Mouse (Mus musculus): ENCODE data around the gene Kcnk18. TPM values are rescaled to one million over a fixed set of nuclear protein-coding genes. Genes with fewer than 3 reads are reported as not detected.

Kcnk18 gene
- total RNA-seq (2021), result not detected

DNA sequence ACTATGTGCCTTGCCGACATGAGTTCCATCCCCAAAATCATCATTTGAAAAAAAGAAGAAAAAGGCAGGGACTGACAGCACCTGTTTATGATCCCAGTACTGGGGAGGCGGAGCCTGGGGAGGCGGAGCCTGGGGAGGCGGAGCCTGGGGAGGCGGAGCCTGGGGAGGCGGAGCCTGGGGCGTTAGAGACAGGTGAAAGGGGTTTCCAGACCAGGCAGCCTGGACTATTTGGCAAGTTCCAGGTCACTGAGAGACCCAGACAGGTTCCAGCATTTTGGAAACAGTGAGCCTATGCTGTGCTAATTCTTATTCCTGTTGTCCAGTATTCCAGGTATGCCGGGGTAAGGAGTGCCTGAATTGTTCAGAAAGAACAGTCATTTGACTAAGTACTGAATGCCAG, at the start of gene Kcnk18:
Kcnk18 (plus strand) TSS at position 224 of the 400 bp plus-strand sequence.
- intact Hi-C loops (cut with DNase I), result no loop called here
- no peak for DNase-seq

DNA sequence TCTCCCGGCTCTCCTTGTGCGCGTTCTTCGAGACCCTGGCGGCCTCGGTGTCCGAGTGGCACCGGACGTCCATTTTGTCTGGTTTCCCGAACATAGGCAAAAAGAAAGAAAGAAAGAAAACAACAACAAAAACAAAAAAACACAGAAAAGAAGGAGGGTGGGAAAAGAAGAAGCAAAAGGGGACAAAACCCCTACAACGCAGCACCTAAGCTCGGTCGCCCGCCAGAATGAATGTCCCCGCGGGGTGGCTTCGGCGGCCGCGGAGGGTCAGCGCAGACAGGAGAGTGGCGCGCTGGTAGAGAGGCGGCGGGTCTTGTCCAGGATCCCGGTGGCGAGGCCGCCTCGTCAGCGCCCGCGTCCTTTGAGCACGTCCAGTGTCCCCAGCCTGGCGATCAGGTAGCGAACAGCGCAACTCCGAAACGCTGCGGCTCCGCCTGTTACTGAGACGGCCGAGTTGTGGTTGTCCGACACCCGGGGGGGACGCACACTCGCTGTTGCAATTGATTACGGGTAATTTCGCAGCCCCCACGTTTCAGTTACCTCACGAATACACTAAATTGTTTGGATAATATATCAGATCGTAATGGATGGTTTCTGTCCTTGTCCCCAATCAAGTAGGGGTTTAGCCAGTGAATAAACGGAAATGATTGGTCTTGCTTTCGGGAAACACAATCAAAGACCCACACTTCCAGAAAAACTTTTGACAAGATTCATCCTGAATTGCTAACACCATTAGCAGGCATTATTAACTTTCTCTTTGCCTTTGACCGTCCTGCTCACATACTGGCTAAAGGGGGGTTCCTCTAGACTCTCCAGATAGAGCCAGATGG, 48.9 kb upstream of the Kcnk18 start, which contains the start of gene Vax1:
Vax1 (minus strand) TSS at position 121 of the 830 bp plus-strand sequence.
- no peak for DNase-seq
- intact Hi-C loops (cut with DNase I), result loop anchor here (5.0 kb wide), 1 partner anchor 287 kb away; the partner anchor contains the start of gene Emx2

- no peak for DNase-seq
- intact Hi-C loops (cut with DNase I), result loop anchor here (5.0 kb wide), 1 partner anchor 287 kb away; the partner anchor contains the start of gene Emx2
Observed at GRCm38 (mm10) chr19:59170766-59171095, 48.3 kb upstream of the Kcnk18 start.

DNA sequence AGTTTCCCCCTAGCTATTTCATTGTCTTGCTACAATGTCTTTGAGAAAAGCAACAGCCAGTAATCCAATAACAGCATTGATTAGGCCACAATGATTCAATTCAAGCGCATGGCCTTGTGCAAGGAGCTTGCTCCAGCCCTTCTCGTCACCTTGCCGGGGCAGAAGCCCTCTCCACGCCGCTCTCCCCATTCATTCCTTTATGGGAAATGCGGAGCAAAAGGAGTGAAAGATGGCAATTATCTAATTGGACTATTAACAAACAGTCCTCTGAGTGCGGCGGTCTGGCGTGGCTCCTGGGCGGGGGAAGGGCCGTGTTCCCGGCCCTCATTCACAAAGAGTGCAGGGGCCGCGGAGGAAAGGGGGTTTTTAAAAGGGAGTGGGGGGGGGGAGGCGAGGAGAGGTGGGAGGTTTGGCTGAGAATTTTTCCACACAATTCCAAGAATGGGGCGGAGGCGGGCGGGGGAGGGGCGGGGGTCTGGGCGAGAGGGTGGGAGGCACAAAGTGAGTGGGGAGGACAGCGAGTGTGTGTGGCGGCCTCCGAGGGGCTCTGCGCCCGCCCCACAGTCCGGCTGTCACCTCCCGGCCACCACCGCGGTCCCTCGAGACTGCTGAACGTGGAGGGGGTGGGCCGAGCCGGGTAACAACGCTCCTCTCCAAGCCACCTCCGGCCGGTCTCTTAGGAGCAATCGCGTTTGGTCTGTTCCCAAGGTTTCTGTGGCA, 47.7 kb upstream of the Kcnk18 start:
- DNase-seq, result no peak
- intact Hi-C loops (cut with DNase I), result loop anchor here (5.0 kb wide), 1 partner anchor 286 kb away; the partner anchor contains the start of gene Emx2

DNA sequence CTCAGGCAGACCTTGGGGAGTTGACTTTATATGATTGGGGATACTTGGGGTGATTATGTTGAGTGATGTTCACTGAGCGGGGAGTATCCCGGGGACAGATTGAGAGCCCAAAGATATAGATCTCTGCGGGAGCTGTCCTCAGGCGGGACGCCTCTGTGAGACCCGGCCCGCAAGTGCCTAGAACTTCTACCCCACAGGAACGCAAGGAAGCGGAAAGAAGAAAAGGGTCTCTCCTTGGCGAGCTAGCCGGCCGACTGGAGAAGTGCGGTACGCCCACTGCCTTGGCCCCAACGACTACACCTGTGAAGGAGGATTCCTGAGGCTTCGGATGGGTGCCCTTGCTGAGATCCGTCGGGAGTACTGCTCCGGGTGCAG, 47.2 kb upstream of the Kcnk18 start:
- intact Hi-C loops (cut with DNase I), result loop anchor here (5.0 kb wide), 1 partner anchor 285 kb away; the partner anchor contains the start of gene Emx2
- no peak for DNase-seq

- DNase-seq, result no peak
- intact Hi-C loops (cut with DNase I), result loop anchor here (5.0 kb wide), 1 partner anchor 285 kb away; the partner anchor contains the start of gene Emx2
Observed at GRCm38 (mm10) chr19:59172781-59173180, 46.2 kb upstream of the Kcnk18 start.

GRCm38 (mm10) chr19:59173341-59174015, 45.5 kb upstream of the Kcnk18 start:
- no peak for DNase-seq
- intact Hi-C loops (cut with DNase I), result loop anchor here (5.0 kb wide), 1 partner anchor 284 kb away; the partner anchor contains the start of gene Emx2

DNA sequence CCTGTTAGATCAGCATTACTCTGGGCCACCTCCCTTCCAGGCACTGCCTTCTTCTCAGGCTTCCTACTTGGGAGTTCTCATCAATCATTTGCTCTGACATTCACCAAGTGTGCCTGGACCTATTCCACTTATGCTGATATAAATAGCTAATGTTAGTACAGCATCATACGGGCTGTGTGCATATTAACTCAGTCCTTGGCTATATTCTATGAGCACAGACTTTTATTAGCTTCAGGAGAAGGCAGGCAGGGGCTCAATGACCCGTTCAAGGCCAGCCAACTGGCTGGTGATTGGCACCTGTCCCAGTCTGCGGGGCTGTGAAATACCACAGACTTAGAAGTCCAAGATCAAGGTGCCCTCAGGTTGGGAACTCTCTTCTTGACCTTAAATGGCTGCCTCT, 35.0 kb upstream of the Kcnk18 start:
- no peak for DNase-seq
- intact Hi-C loops (cut with DNase I), result no loop called here

- no peak for DNase-seq
- intact Hi-C loops (cut with DNase I), result no loop called here
Observed at GRCm38 (mm10) chr19:59188981-59189380, 30.0 kb upstream of the Kcnk18 start.

- intact Hi-C loops (cut with DNase I), result no loop called here
- DNase-seq, result no peak
Observed at GRCm38 (mm10) chr19:59190431-59191122, 28.4 kb upstream of the Kcnk18 start.

GRCm38 (mm10) chr19:59191123-59191505, 27.9 kb upstream of the Kcnk18 start:
- no peak for DNase-seq
- intact Hi-C loops (cut with DNase I), result no loop called here

- intact Hi-C loops (cut with DNase I), result no loop called here
Observed at GRCm38 (mm10) chr19:59192491-59192890, 26.5 kb upstream of the Kcnk18 start.

GRCm38 (mm10) chr19:59193456-59193855, 25.6 kb upstream of the Kcnk18 start:
- no peak for DNase-seq
- intact Hi-C loops (cut with DNase I), result no loop called here

More at GRCm38 (mm10) chr19:59192491-59192890, 26.5 kb upstream of the Kcnk18 start:
- DNase-seq, result no peak

- no peak for DNase-seq
- intact Hi-C loops (cut with DNase I), result no loop called here
Observed at GRCm38 (mm10) chr19:59193986-59194820, 24.8 kb upstream of the Kcnk18 start.

- intact Hi-C loops (cut with DNase I), result loop anchor here (5.0 kb wide), 2 partner anchors 388 to 433 kb away; no protein-coding TSS in a partner anchor
- no peak for DNase-seq
Observed at GRCm38 (mm10) chr19:59195181-59195770, 23.7 kb upstream of the Kcnk18 start.

- peak in 1 of 2 experiments; percentile 29 for DNase-seq
- intact Hi-C loops (cut with DNase I), result loop anchor here (5.0 kb wide), 2 partner anchors 389 to 434 kb away; no protein-coding TSS in a partner anchor
Observed at GRCm38 (mm10) chr19:59196111-59196666, 22.8 kb upstream of the Kcnk18 start.

GRCm38 (mm10) chr19:59198161-59198560, 20.9 kb upstream of the Kcnk18 start:
- peak; percentile 55 to 68 for DNase-seq
- intact Hi-C loops (cut with DNase I), result loop anchor here (1.0 to 5.0 kb wide), 3 partner anchors 287 to 436 kb away; no protein-coding TSS in a partner anchor

- intact Hi-C loops (cut with DNase I), result loop anchor here (5.0 kb wide), 1 partner anchor 441 kb away; no protein-coding TSS in a partner anchor
- peak; percentile 58 to 66 for DNase-seq
Observed at GRCm38 (mm10) chr19:59208475-59208874, 10.5 kb upstream of the Kcnk18 start.
